Mouse (Mus musculus): ENCODE results near the gene Cfap61. TPM values are rescaled to one million over a fixed set of nuclear protein-coding genes. Genes with fewer than 3 reads are reported as not detected.

Cfap61 gene
- polyA plus RNA-seq, 1 experiment from 2014 or later = 3.4 TPM

DNA sequence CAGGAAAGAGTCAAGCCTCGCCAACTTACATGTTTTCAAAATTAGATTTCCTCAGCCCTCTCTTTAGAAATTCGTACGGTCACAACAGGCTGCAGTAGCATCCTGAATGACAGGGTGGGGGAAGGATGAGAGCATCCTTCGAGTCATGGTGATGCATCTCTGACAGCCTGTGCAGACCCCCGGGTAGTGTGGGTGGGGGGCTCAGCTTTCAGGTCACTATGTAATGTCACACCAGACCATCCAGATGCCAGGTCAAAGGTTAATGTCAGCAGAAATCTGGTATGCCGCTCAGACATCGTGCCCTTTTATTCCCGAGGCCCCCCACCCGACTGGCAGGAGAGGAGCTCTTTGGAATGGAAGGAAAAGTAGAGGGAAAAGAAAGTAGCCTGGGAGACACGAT is 15.7 kb downstream of the Cfap61 start:
- no peak overlapping the region for H3K27ac ChIP-seq (replicated peaks)
- 12% methylated on average over 10 of the region's 10 CpGs for WGBS
- ATAC-seq (ENCODE audit: insufficient number of reproducible peaks, low FRiP score, low TSS enrichment, low read depth) = no peak

DNA sequence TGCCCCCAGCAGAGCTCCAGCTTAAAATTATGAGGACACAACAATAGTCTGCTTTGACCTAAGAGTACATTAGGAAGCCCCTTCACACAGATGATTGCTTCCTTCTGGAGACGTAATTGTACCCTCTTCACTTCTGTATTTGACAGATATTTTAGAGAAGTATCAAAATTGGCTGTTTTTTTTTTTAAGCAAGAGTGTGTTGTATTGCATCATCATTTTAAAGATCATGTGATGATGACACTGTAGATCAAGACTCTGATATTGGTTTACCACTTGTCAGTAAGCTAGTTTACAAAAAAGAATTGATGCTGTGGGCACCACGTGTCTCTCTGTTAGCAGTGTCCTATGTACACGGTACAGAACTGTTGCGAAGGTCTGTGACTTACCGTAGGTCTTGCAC is 18.1 kb downstream of the Cfap61 start:
- Histone ChIP-seq H3K36me3 (no peaks in the 10 kb centered on the region), H3K4me1 (no peaks in the 10 kb centered on the region), H3K4me3 (replicated peaks) (no peak overlapping the region), H3K9ac (no peak overlapping the region), H3K27ac (replicated peaks) (no peak overlapping the region), H3K4me2 (replicated peaks) (no peak overlapping the region), H3K9me3 (replicated peaks) (no peaks in the 10 kb centered on the region), H3K27me3 (no peaks in the 10 kb centered on the region)
- ATAC-seq (ENCODE audit: insufficient number of reproducible peaks, low FRiP score, low TSS enrichment, low read depth) = no peak
- WGBS = 83% methylated on average over 5 of the region's 5 CpGs

More for the DNA sequence above, 15.7 kb downstream of the Cfap61 start:
- Histone ChIP-seq H3K4me3 (replicated peaks) (no peak overlapping the region), H3K4me2 (replicated peaks) (no peak overlapping the region), H3K9me3 (replicated peaks) (no peaks in the 10 kb centered on the region), H3K4me1 (no peaks in the 10 kb centered on the region), H3K27me3 (no peaks in the 10 kb centered on the region), H3K36me3 (no peaks in the 10 kb centered on the region), H3K9ac (no peak overlapping the region)

DNA sequence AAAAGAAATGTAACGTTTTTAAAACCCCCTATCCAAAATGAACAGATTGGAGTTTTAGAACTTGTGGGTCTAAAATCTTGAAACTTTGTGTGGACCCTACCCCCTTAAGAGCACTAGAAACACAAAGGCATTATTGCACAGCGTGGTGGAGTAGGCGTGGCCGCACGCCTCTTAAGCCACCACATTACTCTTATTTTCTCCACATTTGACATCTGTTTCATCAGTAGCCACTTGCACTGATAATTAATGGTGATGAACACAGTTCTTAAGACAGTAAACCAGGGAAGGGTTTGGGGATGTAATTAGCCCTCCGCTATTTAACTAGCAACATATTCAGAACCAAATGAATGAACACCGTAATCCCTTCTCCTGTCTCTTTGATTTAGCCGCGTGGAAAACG is 21.3 kb downstream of the Cfap61 start:
- no peak overlapping the region for H3K27ac ChIP-seq (replicated peaks)
- H3K4me2 ChIP-seq (replicated peaks) = no peak overlapping the region
- H3K9me3 ChIP-seq (replicated peaks) = no peaks in the 10 kb centered on the region
- H3K4me3 ChIP-seq (replicated peaks) = no peak overlapping the region
- no peak for ATAC-seq (ENCODE audit: insufficient number of reproducible peaks, low FRiP score, low TSS enrichment, low read depth)
- H3K4me1 ChIP-seq = no peaks in the 10 kb centered on the region
- H3K9ac ChIP-seq = no peak overlapping the region
- no peaks in the 10 kb centered on the region for H3K36me3 ChIP-seq
- no peaks in the 10 kb centered on the region for H3K27me3 ChIP-seq
- 65% methylated on average over 10 of the region's 10 CpGs for WGBS

DNA sequence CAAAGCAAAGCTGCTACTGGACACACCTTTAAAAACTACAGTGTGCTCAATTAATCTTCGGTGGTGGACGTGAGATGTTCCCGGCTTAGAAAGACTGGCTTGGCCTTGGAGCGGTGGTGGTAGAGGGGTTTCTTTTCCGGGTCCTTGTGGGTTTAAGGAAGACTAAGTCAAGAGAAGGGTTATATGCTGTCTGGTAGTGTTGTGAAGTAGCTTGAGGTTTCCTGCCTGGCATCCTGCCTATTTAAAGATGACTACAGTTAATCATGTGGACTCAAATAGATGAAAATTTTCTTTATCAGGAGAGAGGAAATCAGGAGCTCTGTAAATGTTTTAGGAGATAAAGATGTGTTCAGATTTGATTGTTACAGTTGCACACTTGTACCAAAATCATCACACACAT is 21.7 kb downstream of the Cfap61 start:
- Histone ChIP-seq H3K9me3 (replicated peaks) (no peaks in the 10 kb centered on the region), H3K27me3 (no peaks in the 10 kb centered on the region), H3K4me3 (replicated peaks) (no peak overlapping the region), H3K27ac (replicated peaks) (no peak overlapping the region), H3K4me1 (no peaks in the 10 kb centered on the region), H3K36me3 (no peaks in the 10 kb centered on the region), H3K4me2 (replicated peaks) (no peak overlapping the region), H3K9ac (no peak overlapping the region)
- 75% methylated on average over 5 of the region's 5 CpGs for WGBS
- no peak for ATAC-seq (ENCODE audit: insufficient number of reproducible peaks, low FRiP score, low TSS enrichment, low read depth)

DNA sequence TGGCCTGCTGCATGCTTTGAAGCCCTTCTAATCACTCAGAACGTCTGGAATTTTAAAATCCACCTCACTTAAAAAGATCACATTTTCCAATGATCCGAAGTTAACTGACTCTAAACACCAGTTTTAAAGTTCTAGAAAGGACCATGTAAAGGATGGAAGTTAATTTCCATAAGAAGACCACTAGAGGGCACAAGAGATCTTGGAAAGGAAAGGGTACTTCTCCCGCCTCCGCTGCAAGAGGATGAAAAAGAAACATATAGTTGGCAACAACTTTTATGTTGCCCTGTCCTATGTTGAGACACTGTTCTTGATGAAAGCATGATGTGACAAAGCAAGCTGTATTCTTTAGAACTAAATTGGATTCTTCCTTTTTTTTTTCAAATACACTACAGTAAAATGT is 22.9 kb downstream of the Cfap61 start:
- 8% methylated on average over 4 of the region's 4 CpGs for WGBS
- H3K27ac ChIP-seq (replicated peaks) = no peak overlapping the region
- H3K4me2 ChIP-seq (replicated peaks) = no peak overlapping the region
- no peak overlapping the region for H3K9ac ChIP-seq
- no peaks in the 10 kb centered on the region for H3K36me3 ChIP-seq
- no peaks in the 10 kb centered on the region for H3K4me1 ChIP-seq
- H3K27me3 ChIP-seq = no peaks in the 10 kb centered on the region
- H3K4me3 ChIP-seq (replicated peaks) = no peak overlapping the region
- no peaks in the 10 kb centered on the region for H3K9me3 ChIP-seq (replicated peaks)
- ATAC-seq (ENCODE audit: insufficient number of reproducible peaks, low FRiP score, low TSS enrichment, low read depth) = no peak

DNA sequence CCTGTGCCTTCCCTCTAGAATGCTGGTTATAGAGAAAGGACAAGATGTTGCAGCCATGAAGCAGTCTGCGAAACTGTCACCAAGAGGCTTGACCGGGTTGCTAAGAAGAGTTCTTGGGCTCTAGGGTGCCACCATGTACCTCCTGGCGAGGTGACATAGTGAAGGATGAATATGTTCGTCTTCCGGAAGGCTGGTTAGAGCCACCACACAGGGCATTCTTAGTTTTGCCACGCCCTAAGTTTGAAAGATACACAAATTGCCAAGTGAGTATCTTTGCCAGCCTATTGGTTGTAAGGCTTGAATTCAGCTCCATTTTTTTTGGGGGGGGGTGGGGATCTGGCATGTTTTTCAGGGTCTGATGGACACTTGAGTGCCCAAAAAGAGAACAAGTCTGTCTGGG is 23.5 kb downstream of the Cfap61 start:
- Histone ChIP-seq H3K36me3 (no peaks in the 10 kb centered on the region), H3K4me2 (replicated peaks) (no peak overlapping the region), H3K27me3 (no peaks in the 10 kb centered on the region), H3K9ac (no peak overlapping the region), H3K27ac (replicated peaks) (no peak overlapping the region), H3K4me3 (replicated peaks) (no peak overlapping the region), H3K9me3 (replicated peaks) (no peaks in the 10 kb centered on the region), H3K4me1 (no peaks in the 10 kb centered on the region)
- ATAC-seq (ENCODE audit: insufficient number of reproducible peaks, low FRiP score, low TSS enrichment, low read depth) = no peak
- WGBS = 87% methylated on average over 6 of the region's 6 CpGs

DNA sequence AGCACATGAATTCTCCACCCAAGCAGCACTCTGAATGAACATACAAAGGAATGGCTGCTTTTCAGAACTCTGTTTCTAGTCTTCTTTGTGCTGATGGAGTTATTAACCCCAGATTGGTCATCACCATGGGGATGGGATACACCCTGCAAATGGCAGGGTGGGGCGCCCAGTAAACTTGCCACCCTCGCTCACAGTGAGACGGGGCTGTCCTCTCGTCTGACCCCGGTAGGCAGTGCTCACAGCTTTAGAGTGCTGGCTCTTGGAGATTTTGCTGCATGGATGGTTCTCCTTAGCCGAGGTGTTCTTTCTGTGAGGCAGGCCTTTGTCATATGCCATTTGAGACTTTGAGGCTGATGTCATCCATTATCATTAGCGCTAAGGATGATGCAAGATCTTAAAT is 24.0 kb downstream of the Cfap61 start:
- Histone ChIP-seq H3K9ac (no peak overlapping the region), H3K9me3 (replicated peaks) (no peaks in the 10 kb centered on the region), H3K4me3 (replicated peaks) (no peak overlapping the region), H3K27me3 (no peaks in the 10 kb centered on the region), H3K36me3 (no peaks in the 10 kb centered on the region), H3K4me2 (replicated peaks) (no peak overlapping the region), H3K27ac (replicated peaks) (no peak overlapping the region), H3K4me1 (no peaks in the 10 kb centered on the region)
- no peak for ATAC-seq (ENCODE audit: insufficient number of reproducible peaks, low FRiP score, low TSS enrichment, low read depth)
- WGBS = 84% methylated on average over 7 of the region's 7 CpGs

DNA sequence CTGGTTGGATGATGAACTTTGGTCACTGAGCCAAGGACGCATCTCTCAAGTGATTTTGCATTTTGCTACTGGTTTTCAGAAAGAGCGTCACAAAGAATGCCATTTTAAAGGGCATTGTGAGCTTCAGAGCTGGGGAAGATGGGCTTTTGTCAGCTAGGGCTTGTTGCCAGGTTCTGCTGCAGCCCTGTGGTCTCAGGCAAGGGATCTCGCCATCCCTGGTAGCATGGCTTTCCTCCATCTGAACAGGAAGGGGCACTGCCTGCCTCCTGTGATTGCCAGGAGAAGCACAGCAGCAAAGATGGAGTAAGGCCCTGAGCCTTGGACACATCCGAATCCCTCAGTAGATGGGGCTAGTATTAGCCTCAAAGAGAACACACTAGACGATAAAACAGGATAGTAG is 27.3 kb downstream of the Cfap61 start:
- ATAC-seq (ENCODE audit: insufficient number of reproducible peaks, low FRiP score, low TSS enrichment, low read depth) = no peak
- Histone ChIP-seq H3K27me3 (no peaks in the 10 kb centered on the region), H3K4me1 (no peaks in the 10 kb centered on the region), H3K36me3 (no peaks in the 10 kb centered on the region), H3K4me2 (replicated peaks) (no peak overlapping the region), H3K9ac (no peak overlapping the region), H3K27ac (replicated peaks) (no peak overlapping the region), H3K4me3 (replicated peaks) (no peak overlapping the region), H3K9me3 (replicated peaks) (no peaks in the 10 kb centered on the region)
- 82% methylated on average over 5 of the region's 5 CpGs for WGBS

DNA sequence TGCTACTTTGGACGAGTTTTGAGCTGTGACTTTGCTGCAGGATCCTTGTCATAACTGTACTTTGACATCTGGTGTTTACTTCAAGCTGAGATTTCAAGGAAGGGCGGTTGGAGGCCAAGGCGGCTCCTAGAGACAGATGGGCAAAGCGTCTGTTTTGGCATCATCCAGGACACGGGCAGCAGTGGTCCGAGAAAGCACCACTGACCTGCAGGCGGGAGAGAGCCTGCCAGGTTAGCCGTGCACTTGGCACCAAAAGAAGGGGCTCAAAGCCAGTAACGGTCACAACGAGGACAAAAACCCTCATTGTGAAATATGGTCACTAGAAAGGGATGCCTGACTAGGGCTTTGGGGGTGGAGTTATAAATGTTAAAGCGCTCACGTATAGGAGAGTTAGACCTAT is 36.2 kb downstream of the Cfap61 start:
- Histone ChIP-seq H3K9me3 (replicated peaks) (no peaks in the 10 kb centered on the region), H3K36me3 (no peaks in the 10 kb centered on the region), H3K4me1 (no peaks in the 10 kb centered on the region), H3K27ac (replicated peaks) (no peak overlapping the region), H3K4me3 (replicated peaks) (no peak overlapping the region), H3K27me3 (no peaks in the 10 kb centered on the region), H3K9ac (no peak overlapping the region), H3K4me2 (replicated peaks) (no peak overlapping the region)
- WGBS = 86% methylated on average over 12 of the region's 12 CpGs
- no peak for ATAC-seq (ENCODE audit: insufficient number of reproducible peaks, low FRiP score, low TSS enrichment, low read depth)

DNA sequence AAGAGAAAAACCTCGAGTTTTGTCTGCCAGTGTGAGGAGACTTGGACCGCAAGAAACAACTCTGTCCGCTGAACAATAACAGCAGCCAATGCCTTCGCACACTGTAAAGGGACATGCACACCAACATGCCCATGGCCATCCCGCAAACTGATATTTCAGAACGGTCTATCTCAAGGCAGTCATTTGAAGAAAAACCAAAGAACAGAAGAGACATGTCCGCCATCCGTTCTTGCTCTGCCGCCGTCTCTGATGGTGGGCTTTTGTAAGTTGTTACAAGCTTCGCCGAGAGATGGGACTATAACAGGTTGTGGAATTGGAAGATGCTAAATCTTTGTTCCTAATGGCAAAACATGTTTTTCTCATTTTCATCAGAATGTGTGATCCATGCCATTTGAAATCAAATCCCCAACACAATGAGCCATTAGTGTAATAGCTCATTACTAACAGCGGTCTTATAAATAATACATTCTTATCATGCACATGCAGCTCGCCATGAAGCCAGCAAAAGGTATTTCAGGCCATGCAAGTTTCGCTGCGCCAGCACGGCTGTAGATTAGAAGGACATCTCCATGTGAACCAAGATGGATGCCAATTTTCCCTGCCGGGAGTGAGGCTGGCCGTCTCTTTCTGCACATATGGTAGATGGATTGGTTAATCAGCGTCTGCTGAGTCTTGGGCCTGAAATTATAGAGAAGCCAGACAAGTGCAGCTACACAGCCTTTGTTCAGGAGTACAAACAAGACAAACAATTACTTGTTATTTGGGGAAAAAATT is 36.8 kb downstream of the Cfap61 start:
- H3K36me3 ChIP-seq = no peaks in the 10 kb centered on the region
- no peaks in the 10 kb centered on the region for H3K27me3 ChIP-seq
- no peak overlapping the region for H3K4me3 ChIP-seq (replicated peaks)
- no peak overlapping the region for H3K27ac ChIP-seq (replicated peaks)
- H3K4me2 ChIP-seq (replicated peaks) = no peak overlapping the region
- no peak for ATAC-seq (ENCODE audit: insufficient number of reproducible peaks, low FRiP score, low TSS enrichment, low read depth)
- no peak overlapping the region for H3K9ac ChIP-seq
- WGBS = 86% methylated on average over 20 of the region's 20 CpGs
- H3K9me3 ChIP-seq (replicated peaks) = no peaks in the 10 kb centered on the region
- H3K4me1 ChIP-seq = no peaks in the 10 kb centered on the region

DNA sequence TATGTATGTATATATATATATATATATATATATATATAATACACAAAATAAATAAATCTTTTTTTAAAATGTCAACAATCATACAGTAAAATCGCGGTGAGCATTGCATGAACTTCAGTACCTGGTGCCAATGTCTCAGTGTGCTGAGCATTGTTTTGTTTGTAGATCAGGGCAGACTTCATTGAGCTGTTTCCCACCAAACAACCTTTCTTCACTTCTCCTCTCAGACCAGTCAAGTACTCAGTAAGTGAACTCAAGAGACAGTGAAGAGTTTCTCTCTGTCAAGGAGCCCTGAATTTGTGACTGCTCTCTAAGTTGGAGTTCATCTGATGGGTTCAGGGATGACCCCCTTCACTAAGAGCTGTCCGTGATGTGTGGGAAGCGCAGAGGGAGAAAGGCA is 38.0 kb downstream of the Cfap61 start:
- H3K36me3 ChIP-seq = no peaks in the 10 kb centered on the region
- H3K4me3 ChIP-seq (replicated peaks) = no peak overlapping the region
- H3K27me3 ChIP-seq = no peaks in the 10 kb centered on the region
- ATAC-seq (ENCODE audit: insufficient number of reproducible peaks, low FRiP score, low TSS enrichment, low read depth) = no peak
- 93% methylated on average over 4 of the region's 4 CpGs for WGBS
- H3K27ac ChIP-seq (replicated peaks) = no peak overlapping the region
- H3K9ac ChIP-seq = no peak overlapping the region
- H3K9me3 ChIP-seq (replicated peaks) = no peaks in the 10 kb centered on the region
- no peaks in the 10 kb centered on the region for H3K4me1 ChIP-seq
- no peak overlapping the region for H3K4me2 ChIP-seq (replicated peaks)

DNA sequence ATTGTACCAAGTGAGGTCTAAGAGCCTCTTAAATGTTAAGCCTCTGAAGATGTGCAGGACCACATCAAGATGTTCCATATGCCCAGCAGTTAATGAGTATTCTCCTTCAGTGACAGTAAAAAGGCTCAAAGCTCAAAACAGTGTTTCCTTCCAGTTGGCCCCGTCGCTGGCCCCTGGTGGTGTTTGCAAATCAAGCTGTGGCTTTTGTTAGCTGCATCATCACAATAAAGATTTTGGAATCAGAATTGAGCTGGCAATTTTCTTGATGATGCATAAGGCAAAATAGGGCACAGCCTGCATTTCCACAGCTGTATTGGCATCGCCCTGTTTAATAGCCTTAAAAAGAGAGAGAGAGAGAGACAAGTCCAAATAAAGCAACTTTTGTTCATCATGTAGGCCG is 45.0 kb downstream of the Cfap61 start:
- no peak overlapping the region for H3K4me2 ChIP-seq (replicated peaks)
- no peak overlapping the region for H3K4me3 ChIP-seq (replicated peaks)
- no peaks in the 10 kb centered on the region for H3K36me3 ChIP-seq
- H3K27me3 ChIP-seq = no peaks in the 10 kb centered on the region
- no peak overlapping the region for H3K9ac ChIP-seq
- 63% methylated on average over 4 of the region's 4 CpGs for WGBS
- ATAC-seq (ENCODE audit: insufficient number of reproducible peaks, low FRiP score, low TSS enrichment, low read depth) = no peak
- H3K4me1 ChIP-seq = peaks cover 9% of the 10 kb centered on the region; the same call in 1 of the 2 replicates
- H3K27ac ChIP-seq (replicated peaks) = no peak overlapping the region
- no peaks in the 10 kb centered on the region for H3K9me3 ChIP-seq (replicated peaks)
